Mouse (Mus musculus) MEL (cell line): ENCODE measurements at regions not wholly inside any gene's neighbourhood (a gene's known extent, or its start where the extent isn't known, plus 50 kb on each side); places are given as distances from the start of the nearest gene placed in this dataset.

ENCODE experiments used
- DNase-seq: peaks from one replicate; pipeline ENCODE4 v3.0.0; 2011; ENCODE audit warnings: low read depth, low spot score
- H3K27ac ChIP-seq: 2 replicates; pipeline ENCODE4 v1.5.1; 2012; ENCODE audit warnings: low read depth, mild to moderate bottlenecking, control low read depth, low read length, moderate library complexity; ENCODE audit not compliant: control insufficient read depth
- H3K27me3 ChIP-seq, 2 experiments: fragments of 150-350 bp in 1 of 2; sonication (generic) in 1 of 2; 2 replicates each; pipeline ENCODE4 v1.6.1; 2012; ENCODE audit warnings: low read length in 2 of 2, mild to moderate bottlenecking in 2 of 2, improper control_type of control experiment in 1 of 2, moderate library complexity in 1 of 2; ENCODE audit not compliant: insufficient read depth in 2 of 2, control insufficient read depth in 1 of 2
- H3K36me3 ChIP-seq, 2 experiments: 2 replicates each; pipeline ENCODE4 v1.6.1; 2012 to 2014; ENCODE audit warnings: low read length in 2 of 2, improper control_type of control experiment in 1 of 2, inconsistent platforms in 1 of 2, mild to moderate bottlenecking in 1 of 2; ENCODE audit not compliant: insufficient read depth in 2 of 2, control insufficient read depth in 1 of 2
- H3K4me1 ChIP-seq, 2 experiments: fragments of 150-350 bp in 1 of 2; sonication (generic) in 1 of 2; 2 replicates each; pipeline ENCODE4 v1.6.1; 2012; ENCODE audit warnings: low read length in 2 of 2, improper control_type of control experiment in 1 of 2, mild to moderate bottlenecking in 1 of 2; ENCODE audit not compliant: insufficient read depth in 2 of 2, control insufficient read depth in 1 of 2
- H3K4me3 ChIP-seq, 2 experiments: fragments of 150-350 bp in 1 of 2; sonication (generic) in 1 of 2; 2 replicates each; pipeline ENCODE4 v1.5.1; 2012; ENCODE audit warnings: low read depth in 2 of 2, low read length in 2 of 2, mild to moderate bottlenecking in 2 of 2, moderate library complexity in 2 of 2, control low read depth in 1 of 2, improper control_type of control experiment in 1 of 2; ENCODE audit not compliant: control insufficient read depth in 1 of 2, insufficient read depth in 1 of 2
- H3K79me2 ChIP-seq: 2 replicates; pipeline ENCODE4 v1.6.1; 2012; ENCODE audit warnings: mild to moderate bottlenecking, low read length, moderate library complexity; ENCODE audit not compliant: control insufficient read depth, poor library complexity, insufficient read depth
- H3K9ac ChIP-seq: 2 replicates; pipeline ENCODE4 v1.6.1; 2012; ENCODE audit warnings: low read depth, mild to moderate bottlenecking, control low read depth, low read length, moderate library complexity; ENCODE audit not compliant: control insufficient read depth, poor library complexity, severe bottlenecking
- H3K9me3 ChIP-seq: fragments of 150-350 bp; sonication (generic); replicated peaks from 2 replicates; pipeline ENCODE4 v1.6.1; 2012; ENCODE audit warnings: mild to moderate bottlenecking, low read length, improper control_type of control experiment, moderate library complexity; ENCODE audit not compliant: insufficient read depth
- BHLHE40 ChIP-seq: IDR thresholded peaks from 2 replicates; pipeline ENCODE4 v1.6.1; 2012; ENCODE audit warnings: low read depth, mild to moderate bottlenecking, inconsistent platforms, low read length, improper control_type of control experiment, borderline replicate concordance
- CTCF ChIP-seq, 3 experiments: IDR thresholded peaks in 2 of 3; conservative IDR thresholded peaks in 1 of 3; 2 replicates each; pipeline ENCODE4 v1.5.1; 2011 to 2012; ENCODE audit warnings: low read length in 3 of 3, low read depth in 2 of 3, mild to moderate bottlenecking in 2 of 3, improper control_type of control experiment in 1 of 3, inconsistent platforms in 1 of 3, mixed read lengths in 1 of 3, moderate library complexity in 1 of 3; ENCODE audit not compliant: control insufficient read depth in 1 of 3, insufficient read depth in 1 of 3, poor library complexity in 1 of 3, severe bottlenecking in 1 of 3
- E2F4 ChIP-seq: IDR thresholded peaks from 2 replicates; pipeline ENCODE4 v1.6.1; 2011; ENCODE audit warnings: low read depth, low read length, improper control_type of control experiment, borderline replicate concordance
- ELF1 ChIP-seq: IDR thresholded peaks from 2 replicates; pipeline ENCODE4 v1.6.1; 2014; ENCODE audit warnings: low read depth, mild to moderate bottlenecking, inconsistent platforms, low read length, improper control_type of control experiment, moderate library complexity
- ETS1 ChIP-seq: IDR thresholded peaks from 2 replicates; pipeline ENCODE4 v1.6.1; 2012; ENCODE audit warnings: low read depth, mild to moderate bottlenecking, inconsistent platforms, low read length, improper control_type of control experiment, moderate library complexity
- GABPA ChIP-seq: IDR thresholded peaks from 2 replicates; pipeline ENCODE4 v1.6.1; 2012; ENCODE audit warnings: low read depth, mild to moderate bottlenecking, inconsistent platforms, low read length, improper control_type of control experiment, moderate library complexity
- GATA1 ChIP-seq: IDR thresholded peaks from 2 replicates; pipeline ENCODE4 v1.6.1; 2011; ENCODE audit warnings: low read depth, low read length, improper control_type of control experiment
- HCFC1 ChIP-seq: IDR thresholded peaks from 2 replicates; pipeline ENCODE4 v1.6.1; 2012; ENCODE audit warnings: low read depth, mild to moderate bottlenecking, inconsistent platforms, low read length, improper control_type of control experiment, moderate library complexity
- JUND ChIP-seq: IDR thresholded peaks from 2 replicates; pipeline ENCODE4 v1.6.1; 2011; ENCODE audit warnings: low read depth, mild to moderate bottlenecking, improper control_type of control experiment, low read length
- KAT2A ChIP-seq: conservative IDR thresholded peaks from 2 replicates; pipeline ENCODE4 v1.6.1; 2012; ENCODE audit warnings: low read depth, low read length, improper control_type of control experiment, inconsistent platforms
- MAFK ChIP-seq: IDR thresholded peaks from 2 replicates; pipeline ENCODE4 v1.6.1; 2011; ENCODE audit warnings: low read depth, mild to moderate bottlenecking, low read length, improper control_type of control experiment, borderline replicate concordance
- MXI1 ChIP-seq: IDR thresholded peaks from 2 replicates; pipeline ENCODE4 v1.6.1; 2011; ENCODE audit warnings: mild to moderate bottlenecking, low read depth, low read length, improper control_type of control experiment
- MYC ChIP-seq: IDR thresholded peaks from 2 replicates; pipeline ENCODE4 v1.6.1; 2011; ENCODE audit warnings: low read depth, mild to moderate bottlenecking, low read length, improper control_type of control experiment, moderate library complexity
- NELFE ChIP-seq: IDR thresholded peaks from 2 replicates; pipeline ENCODE4 v1.6.1; 2011; ENCODE audit warnings: low read depth, low read length, improper control_type of control experiment
- POLR2AphosphoS2 ChIP-seq: IDR thresholded peaks from 2 replicates; pipeline ENCODE4 v1.6.1; 2011; ENCODE audit warnings: low read length, improper control_type of control experiment
- POLR2AphosphoS5 ChIP-seq: IDR thresholded peaks from 2 replicates; pipeline ENCODE4 v1.6.1; 2012; ENCODE audit warnings: low read depth, borderline replicate concordance, mild to moderate bottlenecking, inconsistent platforms, low read length, moderate library complexity, mixed read lengths
- SIN3A ChIP-seq: IDR thresholded peaks from 2 replicates; pipeline ENCODE4 v1.6.1; 2012; ENCODE audit warnings: low read length, improper control_type of control experiment, inconsistent platforms
- TBP ChIP-seq: IDR thresholded peaks from 2 replicates; pipeline ENCODE4 v1.8.0; 2011; ENCODE audit warnings: low read depth, low read length, improper control_type of control experiment
- USF2 ChIP-seq, 2 experiments: IDR thresholded peaks; 2 replicates each; pipeline ENCODE4 v1.6.1; 2011 to 2012; ENCODE audit warnings: improper control_type of control experiment in 2 of 2, low read length in 2 of 2, borderline replicate concordance in 1 of 2, inconsistent platforms in 1 of 2, low read depth in 1 of 2, mild to moderate bottlenecking in 1 of 2; ENCODE audit not compliant: insufficient read depth in 1 of 2
- ZC3H11A ChIP-seq: IDR thresholded peaks from 2 replicates; pipeline ENCODE4 v1.6.1; 2012; ENCODE audit warnings: low read depth, mild to moderate bottlenecking, inconsistent platforms, low read length, improper control_type of control experiment
- ZKSCAN1 ChIP-seq: IDR thresholded peaks from 2 replicates; pipeline ENCODE4 v1.6.1; 2012; ENCODE audit warnings: low read depth, mild to moderate bottlenecking, inconsistent platforms, low read length, improper control_type of control experiment, moderate library complexity
- ZMIZ1 ChIP-seq: IDR thresholded peaks from 2 replicates; pipeline ENCODE4 v1.6.1; 2012; ENCODE audit warnings: low read depth, mild to moderate bottlenecking, inconsistent platforms, low read length, improper control_type of control experiment, moderate library complexity

DNA sequence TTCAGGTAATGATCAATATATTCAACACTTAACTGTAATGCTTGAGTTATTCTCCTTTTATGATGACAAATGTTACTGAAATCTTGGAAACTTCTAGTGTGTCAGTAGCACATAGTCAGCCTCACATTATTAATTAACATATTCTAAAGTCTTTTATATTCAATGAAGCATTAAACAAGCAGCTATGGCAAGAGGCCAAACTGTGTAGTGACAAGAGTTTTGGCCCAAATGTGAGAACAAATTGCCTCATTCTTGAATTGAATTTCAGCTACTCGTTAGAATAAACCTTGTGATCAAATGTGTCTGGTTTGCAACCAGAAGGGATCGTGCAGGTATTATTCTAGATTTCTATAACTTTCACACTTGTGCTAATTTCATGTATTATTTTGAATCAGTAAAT is 1542.8 kb downstream of the Cdh11 start:
- Histone ChIP-seq H3K4me3 (no peak overlapping the region), H3K79me2 (no peaks in the 10 kb centered on the region), H3K9ac (no peak overlapping the region), H3K9me3 (no peaks in the 10 kb centered on the region), H3K27me3 (no peaks in the 10 kb centered on the region), H3K36me3 (no peaks in the 10 kb centered on the region)
- TF ChIP-seq HCFC1 (no peak), E2F4 (no peak), GABPA (no peak), MXI1 (no peak), BHLHE40 (no peak), NELFE (no peak), GATA1 (no peak), JUND (no peak), SIN3A (no peak), ELF1 (no peak), CTCF (IDR thresholded peaks at IDR 0.05 in 2 of 3, conservative IDR thresholded peaks at IDR 0.05 in 1 of 3; ENCODE audit: control insufficient read depth in 1 of 3, insufficient read depth in 1 of 3, low read depth in 2 of 3, low read length in 3 of 3, poor library complexity in 1 of 3, severe bottlenecking in 1 of 3) (no peak), MAFK (no peak), USF2 (IDR thresholded peaks at IDR 0.05; ENCODE audit: borderline replicate concordance in 1 of 2, insufficient read depth in 1 of 2, low read depth in 1 of 2, low read length in 2 of 2) (no peak)
- TF ChIP-seq, all 39 proteins: peak for 0
- no peak overlapping the region for H3K27ac ChIP-seq
- DNase-seq: no peak
- no peaks in the 10 kb centered on the region for H3K4me1 ChIP-seq

GRCm38 (mm10) chr8:101241854-101242253 is 1543.6 kb downstream of the Cdh11 start:
- DNase-seq: no peak
- Histone ChIP-seq H3K27me3 (no peaks in the 10 kb centered on the region), H3K9me3 (no peaks in the 10 kb centered on the region), H3K27ac (no peak overlapping the region), H3K9ac (no peak overlapping the region), H3K79me2 (no peaks in the 10 kb centered on the region), H3K4me3 (no peak overlapping the region), H3K36me3 (no peaks in the 10 kb centered on the region), H3K4me1 (no peaks in the 10 kb centered on the region)
- TF ChIP-seq ZKSCAN1 (no peak), ZC3H11A (no peak), POLR2AphosphoS5 (no peak), POLR2AphosphoS2 (no peak), TBP (no peak), GABPA (no peak), BHLHE40 (no peak), ETS1 (no peak), MYC (no peak), E2F4 (no peak), HCFC1 (no peak), ZMIZ1 (no peak), KAT2A (no peak), MXI1 (no peak)
